Mouse (Mus musculus): ENCODE results near the gene Rgs12. TPM values are rescaled to one million over a fixed set of nuclear protein-coding genes. Genes with fewer than 3 reads are reported as not detected.

Rgs12 gene
- polyA plus RNA-seq (2017; shearing (Covaris generic)) = 11.9 TPM

DNA sequence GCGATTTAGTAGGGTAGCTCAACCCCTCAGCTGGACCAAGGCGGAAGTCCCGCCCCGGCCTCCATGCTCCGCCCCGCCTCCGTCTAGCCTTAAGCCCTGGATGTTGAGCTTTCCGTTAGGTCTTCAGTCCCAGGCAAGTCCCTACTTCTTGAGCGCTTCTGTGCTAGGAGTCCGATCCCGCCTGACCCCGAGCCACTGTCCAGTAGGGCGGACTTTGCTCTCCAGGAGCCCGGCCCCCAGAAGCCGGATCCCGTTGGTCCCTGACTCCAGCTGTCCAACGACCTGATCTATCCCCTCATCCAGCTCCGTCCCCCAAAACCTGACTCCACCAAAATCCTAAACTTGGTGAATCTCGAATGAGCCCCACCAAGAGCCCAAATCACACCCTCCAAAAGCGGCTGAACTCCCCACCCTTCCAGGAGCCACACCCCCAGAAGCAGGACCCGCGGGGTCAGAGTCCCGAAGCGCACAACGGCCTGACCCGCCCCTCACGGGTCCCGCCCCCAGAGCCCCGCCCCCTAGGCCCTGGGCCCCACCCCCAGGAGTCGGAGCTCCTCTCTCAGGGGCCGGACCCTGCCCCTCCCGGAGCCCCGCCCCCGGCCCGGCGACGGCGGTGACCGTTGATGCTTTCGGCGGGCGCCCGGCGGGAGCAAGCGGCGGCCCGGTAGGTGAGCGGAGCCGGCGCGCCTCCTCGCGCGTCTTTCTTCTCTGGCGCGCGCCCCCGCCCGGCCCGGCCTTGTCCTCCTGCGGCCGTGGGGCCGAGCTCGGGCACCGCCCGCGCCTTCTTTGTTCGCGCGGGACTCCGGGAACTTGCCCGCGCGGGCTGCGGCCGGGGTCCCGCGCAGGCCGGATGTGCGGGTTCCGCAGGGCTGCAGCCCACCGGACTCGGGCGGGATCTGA, at the start of gene Rgs12:
Rgs12 (plus strand) TSS at position 585 of the 900 bp plus-strand sequence.

GRCm38 (mm10) chr5:34907910-34908725, 41.1 kb upstream of the Rgs12 start, which contains the start of gene Msantd1:
TSS of gene Msantd1 (plus strand) at chr5:34908012.

DNA sequence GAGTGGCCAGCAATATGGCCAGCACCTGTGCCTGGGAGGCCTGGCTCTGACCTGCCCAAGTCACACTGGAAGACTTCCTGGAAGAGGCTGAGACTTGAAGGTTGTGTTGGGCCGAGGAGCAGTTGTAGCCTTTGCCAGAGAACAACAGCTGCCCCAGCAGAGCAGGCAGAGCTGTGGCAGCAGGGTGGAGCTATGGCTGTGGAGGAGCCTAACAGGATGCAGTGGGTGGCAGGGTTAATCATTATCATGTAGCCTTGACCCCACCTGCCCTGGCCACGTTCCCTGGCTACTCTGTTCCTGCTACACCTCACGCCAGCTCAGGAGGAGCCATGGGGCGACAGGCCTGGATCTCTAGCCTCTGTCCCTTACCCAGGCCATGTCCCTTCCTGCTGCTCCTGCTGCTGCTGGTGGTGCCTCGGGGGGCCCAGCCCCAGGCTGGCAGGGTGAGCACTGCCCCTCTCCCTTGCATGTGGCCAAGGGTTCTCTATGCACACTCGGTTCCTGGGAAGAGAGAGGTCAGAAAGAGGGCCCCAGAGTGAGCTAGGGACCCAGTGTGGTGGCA, 92.1 kb downstream of the Rgs12 start, which contains the start of gene Hgfac:
Hgfac (plus strand) TSS at position 242 of the 562 bp plus-strand sequence.

GRCm38 (mm10) chr5:35056604-35057432, 107.6 kb downstream of the Rgs12 start, which contains the start of gene Dok7:
TSS of gene Dok7 (plus strand) at chr5:35056766.

Other genes starting within 250 kb of the Rgs12 start
- gene Htt, start 187.7 kb upstream of the Rgs12 start, polyA plus RNA-seq (2017; shearing (Covaris generic)) = 13.8 TPM
- gene Msantd1, start 41.4 kb upstream of the Rgs12 start, polyA plus RNA-seq (2017; shearing (Covaris generic)) = 0.93 TPM
- gene Hgfac, start 92.1 kb downstream of the Rgs12 start, polyA plus RNA-seq (2017; shearing (Covaris generic)) = 0.96 TPM
- gene Dok7, start 107.3 kb downstream of the Rgs12 start, polyA plus RNA-seq (2017; shearing (Covaris generic)) = not detected
- gene Lrpap1, start 156.3 kb downstream of the Rgs12 start, polyA plus RNA-seq (2017; shearing (Covaris generic)) = 81.7 TPM

Data from effector memory CD4-positive, alpha-beta T cell, adult 7 months (primary cell).